Mouse (Mus musculus) heart, embryonic 13.5 days (tissue): ENCODE measurements around the gene Kctd12b. TPM values are rescaled to one million over a fixed set of nuclear protein-coding genes. Genes with fewer than 3 reads are reported as not detected.

Experiments
- ATAC-seq: fragments of 200-750 bp; cut with Nextera tagmentation; 2 replicates; pipeline ENCODE4 v1.8.0; 2017; ENCODE audit warnings: moderate TSS enrichment; ENCODE audit not compliant: insufficient number of reproducible peaks, low FRiP score, low TSS enrichment; ENCODE audit errors: extremely low read depth
- H3K27ac ChIP-seq: fragments of 300-500 bp; sonication (generic); replicated peaks from 2 replicates; pipeline ENCODE4 v1.5.1; 2015; ENCODE audit warnings: moderate library complexity, mild to moderate bottlenecking, inconsistent platforms
- H3K27me3 ChIP-seq: fragments of 300-500 bp; sonication (generic); replicated peaks from 2 replicates; pipeline ENCODE4 v1.6.1; 2015; ENCODE audit warnings: mild to moderate bottlenecking, inconsistent platforms
- H3K36me3 ChIP-seq: fragments of 300-500 bp; sonication (generic); 2 replicates; pipeline ENCODE4 v1.6.1; 2015; ENCODE audit warnings: mild to moderate bottlenecking, inconsistent platforms
- H3K4me1 ChIP-seq: fragments of 300-500 bp; sonication (generic); 2 replicates; pipeline ENCODE4 v1.6.1; 2015; ENCODE audit warnings: inconsistent platforms
- H3K4me2 ChIP-seq: fragments of 300-500 bp; sonication (generic); 2 replicates; pipeline ENCODE4 v1.6.1; 2015; ENCODE audit warnings: inconsistent platforms, mild to moderate bottlenecking, moderate library complexity
- H3K4me3 ChIP-seq: fragments of 300-500 bp; sonication (generic); 2 replicates; pipeline ENCODE4 v1.5.1; 2015; ENCODE audit warnings: moderate library complexity, mild to moderate bottlenecking, inconsistent platforms
- H3K9ac ChIP-seq: fragments of 300-500 bp; sonication (generic); 2 replicates; pipeline ENCODE4 v1.6.1; 2015; ENCODE audit warnings: inconsistent platforms, mild to moderate bottlenecking, moderate library complexity
- H3K9me3 ChIP-seq: fragments of 300-500 bp; sonication (generic); 2 replicates; pipeline ENCODE4 v1.6.1; 2016; ENCODE audit warnings: inconsistent platforms
- WGBS: fragments of 180-500 bp; shearing (Covaris S2); methylation state at CpG from one replicate; pipeline ENCODE4 v1.1.7; 2015; ENCODE audit warnings: mixed read lengths; 5-methylcytosine and 5-hydroxymethylcytosine counted together
- polyA plus RNA-seq: library from polyadenylated mRNA; unstranded; fragments of >200 nt; fragmentation: Nextera tagmentation; extraction: Ambion mirVana; gene quantifications from 2 replicates; pipeline ENCODE4 v1.2.1, GENCODE M21; 2015

The Kctd12b gene
- polyA plus RNA-seq, 1 experiment from 2014 or later, result 3.3 TPM

DNA sequence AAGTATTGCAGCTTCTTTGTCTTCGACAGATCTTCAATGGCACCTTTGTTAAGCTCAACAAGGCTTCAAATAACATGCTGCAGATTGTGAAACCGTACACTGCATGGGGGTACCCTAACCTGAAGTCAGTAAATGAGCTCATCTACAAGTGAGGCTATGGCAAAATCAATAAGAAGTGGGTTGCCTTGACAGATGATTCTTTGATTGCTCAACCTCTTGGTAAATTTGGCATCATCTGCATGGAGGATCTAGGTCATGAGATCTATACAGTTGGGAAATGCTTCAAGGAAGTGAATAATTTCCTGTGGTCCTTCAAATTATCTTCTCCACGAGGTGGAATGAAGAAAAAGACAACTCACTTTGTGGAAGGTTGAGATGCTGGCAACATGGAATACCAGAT is 39.2 kb downstream of the Kctd12b start:
- H3K9ac ChIP-seq, result no peak overlapping the region
- 55% methylated on average over 3 of the region's 3 CpGs for WGBS
- no peak for ATAC-seq
- no peak overlapping the region for H3K4me2 ChIP-seq
- no peak overlapping the region for H3K27ac ChIP-seq
- no peak overlapping the region for H3K4me3 ChIP-seq
- no peaks in the 10 kb centered on the region for H3K4me1 ChIP-seq
- no peaks in the 10 kb centered on the region for H3K9me3 ChIP-seq
- no peaks in the 10 kb centered on the region for H3K36me3 ChIP-seq
- H3K27me3 ChIP-seq, result no peaks in the 10 kb centered on the region; the same call in 1 of the 2 replicates

DNA sequence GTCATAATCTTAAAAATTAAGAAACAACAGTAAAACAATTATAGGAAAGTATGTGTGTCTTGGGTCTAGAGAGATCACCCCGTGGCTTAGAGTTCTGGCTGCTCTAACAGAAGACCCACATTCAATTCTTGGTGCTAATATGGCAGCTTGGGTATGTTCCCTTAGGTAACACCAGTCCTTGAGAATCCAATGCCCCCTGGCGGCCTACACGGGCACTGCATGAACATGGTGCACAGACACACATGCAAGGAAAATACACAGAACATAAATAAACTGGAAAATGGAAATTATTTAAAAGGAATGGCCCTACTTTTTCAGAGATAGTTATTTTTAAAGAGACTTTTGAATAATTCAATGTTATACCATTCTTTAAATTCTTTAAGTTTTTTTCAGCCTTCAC is 55.6 kb downstream of the Kctd12b start:
- no peak for ATAC-seq
- Histone ChIP-seq H3K36me3 (no peaks in the 10 kb centered on the region), H3K4me1 (no peaks in the 10 kb centered on the region), H3K27ac (no peak overlapping the region), H3K4me2 (no peak overlapping the region), H3K27me3 (no peaks in the 10 kb centered on the region), H3K9ac (no peak overlapping the region), H3K4me3 (no peak overlapping the region), H3K9me3 (no peaks in the 10 kb centered on the region)
- 57% methylated on average over 3 of the region's 3 CpGs for WGBS

DNA sequence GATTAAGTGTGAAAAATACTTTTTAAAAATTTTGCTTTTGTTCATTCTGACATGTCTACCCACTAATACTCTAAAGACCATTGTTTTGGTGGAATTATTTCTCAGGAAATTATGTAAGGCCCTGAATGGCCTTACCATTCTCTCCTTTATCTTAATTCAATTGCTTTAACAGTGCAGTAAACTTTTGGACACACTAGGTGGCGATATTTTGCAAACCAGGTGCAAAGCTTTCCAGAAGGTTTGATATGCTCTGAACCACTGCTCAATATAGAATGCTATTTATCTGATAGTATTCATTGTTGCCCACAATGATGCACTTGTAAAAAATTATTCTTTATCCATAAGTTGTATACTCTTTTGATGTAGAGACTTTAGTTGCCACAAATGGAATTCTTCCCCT is 59.9 kb downstream of the Kctd12b start:
- Histone ChIP-seq H3K27ac (no peak overlapping the region), H3K4me3 (no peak overlapping the region), H3K36me3 (no peaks in the 10 kb centered on the region), H3K9ac (no peak overlapping the region), H3K27me3 (no peaks in the 10 kb centered on the region), H3K4me1 (no peaks in the 10 kb centered on the region), H3K9me3 (no peaks in the 10 kb centered on the region), H3K4me2 (no peak overlapping the region)
- WGBS, result 0% methylated on average over 1 of the region's 1 CpGs
- ATAC-seq, result no peak

Other genes starting within 250 kb of the Kctd12b start
- 13.6 and 13.8 TPM in 2 replicates for gene Ubqln2, start 198.2 kb downstream of the Kctd12b start, polyA plus RNA-seq
- not detected in 2 replicates for gene Cypt3, start 137.8 kb downstream of the Kctd12b start, polyA plus RNA-seq
- gene Nbdy, start 27.2 kb upstream of the Kctd12b start, polyA plus RNA-seq, result 73.5 and 78.1 TPM in 2 replicates
- 8.6 and 9.5 TPM in 2 replicates for gene Spin2c, start 135.8 kb upstream of the Kctd12b start, polyA plus RNA-seq